Mouse (Mus musculus): Measurements from ENCODE around the gene R3hdm2. TPM values are rescaled to one million over a fixed set of nuclear protein-coding genes. Genes with fewer than 3 reads are reported as not detected.

R3hdm2 gene
- polyA plus RNA-seq, 1 experiment from 2014 or later = 33.3 TPM

DNA sequence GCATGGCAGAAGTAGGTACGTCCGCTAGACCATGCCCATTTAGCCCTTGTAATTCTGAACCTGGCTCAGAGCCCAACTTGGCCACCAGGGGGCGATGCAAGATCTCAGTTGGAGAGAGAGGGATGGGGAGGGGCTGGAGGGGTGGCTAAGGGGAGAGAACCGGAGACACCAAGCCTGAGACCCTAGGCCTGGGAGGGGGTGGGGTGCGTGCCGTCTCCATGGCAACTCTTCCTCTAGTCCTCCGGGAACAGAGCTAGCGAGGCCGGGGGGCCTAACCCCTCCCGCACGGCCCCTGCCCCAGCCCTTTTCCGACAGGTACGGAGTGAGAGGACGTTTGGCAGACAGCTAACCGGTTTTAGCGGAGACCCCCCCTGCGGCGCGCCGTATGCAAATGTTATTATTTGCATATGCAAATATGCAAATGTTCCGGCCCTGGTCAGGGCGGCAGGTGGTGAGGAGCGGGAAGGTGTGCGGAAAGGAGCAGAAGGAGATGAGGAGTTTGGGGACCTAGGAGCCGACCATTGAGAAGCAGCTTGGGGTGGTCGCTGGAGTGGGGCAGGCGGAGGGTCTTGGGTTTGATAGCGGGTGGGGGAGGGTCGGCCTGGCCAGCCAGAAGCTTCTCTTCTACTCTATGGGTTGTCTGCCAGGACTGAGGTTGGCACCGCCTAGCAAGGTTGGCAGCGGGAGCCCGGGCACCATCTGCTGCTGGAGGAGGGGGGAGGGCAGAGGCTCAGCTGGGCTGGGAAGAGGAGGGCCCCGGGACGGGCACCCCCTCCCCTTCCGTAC, 129.1 kb downstream of the R3hdm2 start:
- no peaks in the 10 kb centered on the region for H3K9me3 ChIP-seq
- peaks cover 28% of the 10 kb centered on the region for H3K27me3 ChIP-seq
- H3K4me3 ChIP-seq = peak overlapping the region; percentile 41
- H3K4me2 ChIP-seq = peak overlapping the region; percentile 83
- H3K4me1 ChIP-seq (replicated peaks) = peaks cover 66% of the 10 kb centered on the region
- WGBS = 1% methylated on average over 35 of the region's 35 CpGs
- H3K36me3 ChIP-seq = peaks cover 9% of the 10 kb centered on the region
- peak overlapping the region; percentile 99 for H3K27ac ChIP-seq (replicated peaks)
- peak; percentile 73 for ATAC-seq (ENCODE audit: low read depth)
- H3K9ac ChIP-seq = peak overlapping the region; percentile 81

DNA sequence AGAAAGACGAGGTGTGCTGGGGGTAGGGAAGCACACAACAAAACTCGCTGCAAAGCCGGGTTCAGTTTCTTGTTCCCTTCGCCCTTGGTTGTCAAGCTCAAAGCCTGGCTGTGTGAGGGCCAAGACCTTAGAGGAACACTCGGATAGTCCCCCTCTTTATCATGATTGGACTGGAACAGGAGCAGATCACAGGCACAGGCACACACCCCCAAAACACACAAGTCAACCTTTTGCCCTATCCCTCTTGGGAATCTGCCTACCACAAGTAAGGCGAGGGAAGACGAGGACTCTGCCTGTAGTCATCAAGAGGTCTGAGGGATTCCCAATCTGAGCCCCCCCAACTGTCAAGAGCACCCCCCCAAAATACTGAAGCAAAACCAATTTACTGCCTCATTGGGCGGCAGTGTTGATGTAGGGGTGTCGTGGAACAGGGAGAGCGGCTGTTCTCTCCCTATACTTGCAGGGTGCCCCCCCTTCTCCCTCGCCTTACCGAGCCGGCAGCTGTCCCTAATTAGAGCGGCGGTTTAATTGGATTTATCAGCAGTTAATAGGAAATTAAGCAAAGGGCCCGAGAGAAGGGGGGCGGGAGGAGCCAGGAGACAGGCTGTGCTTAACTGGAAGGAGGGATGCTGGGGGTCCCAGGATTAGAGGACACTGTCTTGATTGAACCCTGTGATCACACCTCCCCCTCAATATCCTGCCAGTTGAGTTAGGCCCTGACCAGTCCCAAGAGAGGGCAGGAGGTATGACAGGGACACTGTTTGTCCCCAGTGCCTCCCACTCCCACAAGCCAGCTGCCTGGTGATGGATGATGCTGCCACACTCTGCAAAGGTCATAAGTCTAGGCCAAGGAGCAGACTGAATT, 129.9 kb downstream of the R3hdm2 start:
- H3K4me1 ChIP-seq (replicated peaks) = peaks cover 74% of the 10 kb centered on the region
- H3K27me3 ChIP-seq = peaks cover 36% of the 10 kb centered on the region
- peak; percentile 16 for ATAC-seq (ENCODE audit: low read depth)
- H3K36me3 ChIP-seq = peaks cover 5% of the 10 kb centered on the region; the same call in 1 of the 2 replicates
- peak overlapping the region; percentile 83 for H3K4me2 ChIP-seq
- H3K9me3 ChIP-seq = no peaks in the 10 kb centered on the region
- H3K27ac ChIP-seq (replicated peaks) = peak overlapping the region; percentile 99
- peak overlapping the region; percentile 81 for H3K9ac ChIP-seq
- peak overlapping the region; percentile 42 for H3K4me3 ChIP-seq
- 2% methylated on average over 17 of the region's 17 CpGs for WGBS

DNA sequence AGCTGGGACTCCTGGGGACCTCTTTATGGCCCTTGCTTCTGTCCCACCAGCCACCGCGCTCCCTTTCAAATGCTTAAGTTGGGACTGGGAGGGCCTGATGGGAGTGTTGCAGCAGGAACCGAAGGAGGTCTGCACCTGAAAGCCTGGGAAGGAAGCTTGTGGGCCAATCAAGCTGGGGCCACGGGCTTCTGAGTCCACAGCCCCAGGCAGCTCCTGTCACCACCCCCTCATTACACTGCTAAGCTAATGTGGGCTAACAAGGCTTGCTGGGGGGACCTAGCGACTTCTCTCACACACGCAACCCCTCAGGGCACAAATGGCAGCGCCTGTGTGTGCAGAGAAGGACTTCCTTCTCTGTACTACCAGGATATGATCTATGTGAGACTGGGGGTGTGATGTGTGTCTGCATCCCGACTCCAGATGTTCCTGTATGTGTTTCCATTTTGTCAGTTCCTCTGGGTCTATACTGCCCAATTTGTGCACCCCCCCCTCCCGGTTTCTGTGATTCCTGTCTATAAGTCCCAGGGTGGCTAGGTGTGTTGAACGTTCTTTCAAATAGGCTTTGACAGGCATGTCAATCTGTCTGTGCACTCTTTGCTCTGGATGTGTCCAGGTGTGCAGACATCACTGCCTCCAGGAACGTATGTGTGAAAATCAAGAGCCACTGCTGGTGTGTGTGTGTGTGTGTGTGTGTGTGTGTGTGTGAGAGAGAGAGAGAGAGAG, 130.9 kb downstream of the R3hdm2 start:
- no peaks in the 10 kb centered on the region for H3K9me3 ChIP-seq
- peaks cover 84% of the 10 kb centered on the region for H3K4me1 ChIP-seq (replicated peaks)
- no peaks in the 10 kb centered on the region for H3K36me3 ChIP-seq
- peaks cover 46% of the 10 kb centered on the region for H3K27me3 ChIP-seq
- H3K4me2 ChIP-seq = peak overlapping the region; percentile 83
- H3K4me3 ChIP-seq = peak overlapping the region; percentile 42
- WGBS = 5% methylated on average over 11 of the region's 11 CpGs
- peak overlapping the region; percentile 99 for H3K27ac ChIP-seq (replicated peaks)
- no peak for ATAC-seq (ENCODE audit: low read depth)
- H3K9ac ChIP-seq = peak overlapping the region; percentile 81

DNA sequence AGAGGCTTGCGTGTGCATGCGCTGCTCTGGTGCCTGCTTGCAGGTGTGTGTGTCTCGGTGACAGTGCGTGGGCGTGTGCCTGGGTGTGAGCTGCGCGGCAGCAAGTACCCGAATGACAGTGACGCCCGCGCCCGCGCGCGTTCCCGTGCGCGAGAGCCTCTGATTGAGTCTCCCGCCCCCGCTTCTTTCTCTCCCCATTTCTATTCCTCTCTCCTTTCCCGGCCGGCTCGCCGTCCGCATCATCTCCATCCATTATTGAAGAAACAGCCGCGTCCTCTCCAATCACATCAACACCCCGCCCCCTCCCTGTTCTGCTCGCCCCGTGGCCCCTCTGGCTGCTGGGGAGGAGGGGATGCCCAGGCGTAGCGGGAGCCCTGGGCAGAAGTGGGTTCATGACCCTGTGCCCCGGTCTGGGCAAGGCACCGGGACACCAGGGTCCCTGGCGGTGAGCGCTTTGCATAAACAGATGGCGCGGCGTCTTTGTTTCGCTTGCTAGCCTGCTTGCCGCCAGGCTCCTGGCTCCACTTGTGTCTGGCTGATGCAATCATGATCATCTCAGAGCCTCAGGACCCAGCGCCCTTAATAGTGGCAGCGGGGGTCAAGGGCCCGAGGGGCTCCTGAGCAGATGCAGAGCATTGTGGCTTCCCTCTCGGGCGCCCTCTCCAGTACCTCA, 131.6 kb downstream of the R3hdm2 start:
- Histone ChIP-seq H3K4me3 (peak overlapping the region; percentile 42), H3K27me3 (peaks cover 48% of the 10 kb centered on the region)

DNA sequence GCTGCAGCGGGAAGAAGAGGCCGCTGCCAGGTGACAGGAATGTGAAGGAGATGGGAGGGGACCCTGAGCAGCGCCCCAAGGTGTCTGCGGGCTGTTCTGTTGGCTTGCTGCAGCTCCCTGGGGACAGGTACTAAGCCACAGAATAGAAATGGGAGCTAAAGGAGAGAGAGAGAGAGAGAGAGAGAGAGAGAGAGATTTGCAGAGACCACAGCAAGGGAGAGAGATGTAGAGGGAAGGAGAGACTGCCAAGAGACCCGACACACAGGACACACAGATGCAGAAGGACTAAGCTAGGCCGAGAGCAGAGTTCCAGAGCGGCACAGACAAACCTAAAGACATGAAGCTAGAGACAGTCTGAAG, 132.2 kb downstream of the R3hdm2 start:
- no peaks in the 10 kb centered on the region for H3K9me3 ChIP-seq
- H3K4me2 ChIP-seq = peak overlapping the region; percentile 83
- H3K27me3 ChIP-seq = peaks cover 48% of the 10 kb centered on the region
- no peak for ATAC-seq (ENCODE audit: low read depth)
- H3K27ac ChIP-seq (replicated peaks) = peak overlapping the region; percentile 99
- peak overlapping the region; percentile 81 for H3K9ac ChIP-seq
- 7% methylated on average over 7 of the region's 7 CpGs for WGBS
- H3K36me3 ChIP-seq = no peaks in the 10 kb centered on the region
- H3K4me1 ChIP-seq (replicated peaks) = peaks cover 96% of the 10 kb centered on the region
- H3K4me3 ChIP-seq = peak overlapping the region; percentile 42

More for the DNA sequence above, 131.6 kb downstream of the R3hdm2 start:
- Histone ChIP-seq H3K9me3 (no peaks in the 10 kb centered on the region), H3K9ac (peak overlapping the region; percentile 81), H3K4me1 (replicated peaks) (peaks cover 91% of the 10 kb centered on the region), H3K36me3 (no peaks in the 10 kb centered on the region), H3K27ac (replicated peaks) (peak overlapping the region; percentile 99), H3K4me2 (peak overlapping the region; percentile 83)
- WGBS = under 1% methylated on average over 43 of the region's 46 CpGs
- 0 out of 2 replicates have a peak, but pooled peaks have one; percentile 1 for ATAC-seq (ENCODE audit: low read depth)

DNA sequence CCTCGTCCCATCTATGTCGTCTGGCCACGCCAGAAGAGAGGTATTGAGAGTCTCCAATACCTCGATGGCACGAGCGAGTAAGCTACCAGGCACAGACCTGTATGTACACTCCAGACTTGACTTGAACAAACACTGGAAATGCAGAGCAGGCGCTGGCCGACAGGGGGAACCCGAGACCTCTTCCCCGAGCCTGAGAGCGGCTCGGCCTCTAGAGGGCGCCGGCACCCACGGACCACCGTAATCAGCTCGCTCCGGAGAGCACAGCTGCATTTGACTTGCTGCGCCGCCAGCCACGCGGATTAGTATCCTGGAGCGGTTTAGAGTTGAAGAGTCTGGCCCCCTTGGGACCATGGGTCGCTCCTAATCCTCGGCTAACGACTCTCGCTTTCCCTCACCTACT, 132.7 kb downstream of the R3hdm2 start:
- Histone ChIP-seq H3K27me3 (peaks cover 51% of the 10 kb centered on the region), H3K4me2 (peak overlapping the region; percentile 83), H3K27ac (replicated peaks) (peak overlapping the region; percentile 99), H3K9ac (peak overlapping the region; percentile 81), H3K9me3 (no peaks in the 10 kb centered on the region), H3K4me3 (peak overlapping the region; percentile 42; the same call in 1 of the 2 replicates), H3K4me1 (replicated peaks) (peaks cover 97% of the 10 kb centered on the region), H3K36me3 (peaks cover 3% of the 10 kb centered on the region)
- peak; percentile 15; the same call in 1 of the 2 replicates for ATAC-seq (ENCODE audit: low read depth)
- under 1% methylated on average over 27 of the region's 27 CpGs for WGBS

DNA sequence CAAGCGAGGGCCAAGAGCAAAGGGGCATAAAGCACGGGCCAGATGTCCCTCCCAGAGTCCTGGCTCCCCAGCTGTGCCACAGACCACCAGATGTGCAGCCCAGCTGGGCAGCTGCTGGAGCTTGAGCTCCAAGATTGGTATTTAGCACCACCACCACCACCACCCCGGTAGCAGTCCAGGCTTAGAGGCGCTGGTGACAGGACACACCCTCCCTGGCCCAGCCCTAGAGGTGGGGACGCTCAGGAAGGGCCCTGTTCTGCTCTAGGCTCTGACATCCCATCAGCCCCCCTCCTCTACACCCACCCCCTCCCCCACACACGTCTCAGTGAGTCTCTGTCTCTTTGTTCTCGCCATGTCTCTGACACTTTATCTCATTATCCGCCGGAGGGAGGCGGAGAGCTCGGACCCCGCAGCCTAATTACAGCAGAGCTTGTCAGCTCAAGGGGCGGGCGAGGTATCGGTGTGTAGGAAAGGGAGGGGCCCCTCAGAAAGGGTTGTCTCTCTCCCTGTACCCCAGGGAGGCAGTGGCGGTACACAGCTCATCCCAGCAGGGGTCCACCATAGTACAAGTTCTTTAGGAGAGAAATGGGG, 133.5 kb downstream of the R3hdm2 start:
- no peak for ATAC-seq (ENCODE audit: low read depth)
- Histone ChIP-seq H3K4me2 (peak overlapping the region; percentile 83), H3K4me1 (replicated peaks) (peaks cover 95% of the 10 kb centered on the region), H3K27ac (replicated peaks) (peak overlapping the region; percentile 99), H3K9ac (peak overlapping the region; percentile 59), H3K36me3 (peaks cover 11% of the 10 kb centered on the region), H3K9me3 (no peaks in the 10 kb centered on the region), H3K4me3 (no peak overlapping the region), H3K27me3 (peaks cover 57% of the 10 kb centered on the region)
- under 1% methylated on average over 16 of the region's 16 CpGs for WGBS

DNA sequence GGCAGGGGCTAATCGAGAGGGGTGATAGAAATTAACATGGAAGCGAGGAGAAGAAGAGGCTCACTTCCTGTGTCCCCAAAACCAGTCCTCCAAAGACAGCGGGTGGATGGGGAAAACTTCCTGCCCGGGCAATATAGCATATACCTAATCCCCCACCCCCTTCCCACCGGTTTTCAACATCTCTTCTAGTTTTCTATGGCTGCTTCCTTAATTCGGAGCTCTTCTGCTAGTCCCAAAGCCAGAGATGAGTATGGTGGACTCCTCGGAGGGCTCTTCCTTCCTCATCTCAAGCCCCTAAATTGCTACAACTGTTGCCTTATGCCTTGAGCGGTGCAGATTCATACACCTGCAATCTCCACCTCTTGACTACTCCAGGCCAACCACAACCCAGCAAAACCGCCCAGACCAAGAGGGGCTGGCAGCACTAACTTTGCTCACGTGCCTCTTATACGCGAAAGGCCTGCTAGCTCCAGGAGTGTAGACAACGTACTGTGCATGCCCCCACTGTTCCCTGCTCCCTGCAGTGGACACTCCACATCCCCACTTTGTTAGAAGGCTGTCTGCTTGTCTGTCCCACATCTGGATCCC, 134.1 kb downstream of the R3hdm2 start:
- Histone ChIP-seq H3K9me3 (no peaks in the 10 kb centered on the region), H3K27ac (replicated peaks) (peak overlapping the region; percentile 99), H3K4me1 (replicated peaks) (peaks cover 88% of the 10 kb centered on the region), H3K27me3 (peaks cover 57% of the 10 kb centered on the region), H3K4me2 (peak overlapping the region; percentile 83), H3K9ac (0 out of 2 replicates have a peak overlapping the region, but pooled peaks have one; percentile 59), H3K4me3 (no peak overlapping the region), H3K36me3 (peaks cover 15% of the 10 kb centered on the region)
- WGBS = 11% methylated on average over 13 of the region's 13 CpGs
- ATAC-seq (ENCODE audit: low read depth) = no peak

DNA sequence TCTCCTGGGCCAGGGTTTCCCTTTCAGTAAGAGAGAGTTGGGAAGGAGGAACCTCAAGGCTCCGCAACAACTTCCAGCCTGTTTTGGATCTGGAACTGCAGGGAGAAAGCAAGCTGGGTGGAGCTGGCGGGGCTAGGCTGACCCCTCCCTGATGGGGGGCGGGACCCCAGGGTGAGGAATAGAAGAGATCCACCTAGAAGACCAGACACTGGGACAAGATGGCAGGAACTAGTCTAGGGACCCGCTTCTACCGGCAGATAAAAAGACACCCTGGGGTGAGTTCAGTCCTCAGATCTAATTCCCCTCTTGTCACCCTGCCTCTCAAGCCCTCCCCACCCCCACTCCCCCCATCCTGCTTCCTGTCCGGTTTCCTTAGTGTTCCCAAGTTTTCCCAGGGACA, 134.6 kb downstream of the R3hdm2 start, which contains the start of gene Ndufa4l2:
TSS of gene Ndufa4l2 (plus strand) at position 204 of the 400 bp plus-strand sequence.
- Histone ChIP-seq H3K4me2 (peak within 1 kb of the TSS; percentile 83), H3K4me1 (replicated peaks) (peaks cover 83% of the 10 kb centered on the region), H3K4me3 (no peak within 1 kb of the TSS), H3K9ac (peak within 1 kb of the TSS; percentile 59), H3K27me3 (peaks cover 57% of the 10 kb centered on the region), H3K27ac (replicated peaks) (peak within 1 kb of the TSS; percentile 99), H3K9me3 (no peaks in the 10 kb centered on the region), H3K36me3 (peaks cover 17% of the 10 kb centered on the region)
- 17% methylated on average over 6 of the region's 6 CpGs for WGBS
- no peak for ATAC-seq (ENCODE audit: low read depth)

DNA sequence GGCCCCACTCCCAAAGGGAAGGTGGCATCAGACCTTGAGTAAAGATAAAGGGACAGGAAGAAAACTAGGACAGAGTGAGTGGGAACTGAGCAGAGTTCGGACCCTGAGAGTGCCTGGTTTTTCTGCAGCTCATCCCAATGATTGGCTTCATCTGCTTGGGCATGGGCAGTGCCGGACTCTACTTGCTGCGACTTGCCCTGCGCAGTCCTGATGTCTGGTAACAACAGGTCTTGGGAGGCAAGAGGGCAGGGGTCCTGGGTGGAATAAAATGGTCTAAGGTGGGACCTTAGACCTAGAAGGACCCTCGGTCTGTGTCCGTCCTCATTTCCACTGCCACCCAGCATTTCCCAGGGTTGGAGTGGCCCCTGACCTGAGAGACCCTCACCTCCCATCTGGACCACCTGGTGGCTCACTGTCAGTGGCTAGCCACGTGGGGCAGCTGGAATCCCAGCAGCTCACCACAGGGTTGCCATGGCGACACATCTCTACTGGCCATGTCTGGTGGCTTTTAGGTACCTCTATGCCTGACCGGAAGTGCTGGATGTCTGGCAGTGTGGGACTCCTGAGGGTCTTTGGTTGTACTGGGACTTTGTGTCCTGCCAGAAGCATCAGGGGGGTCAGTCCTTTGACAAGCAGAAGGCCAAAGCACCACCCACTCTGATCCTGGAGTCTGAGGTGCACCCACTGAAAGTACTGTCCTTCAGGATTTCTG, 135.3 kb downstream of the R3hdm2 start:
- Histone ChIP-seq H3K4me3 (no peak overlapping the region), H3K9me3 (no peaks in the 10 kb centered on the region), H3K9ac (no peak overlapping the region), H3K4me2 (peak overlapping the region; percentile 39; the same call in 1 of the 2 replicates), H3K27me3 (peaks cover 52% of the 10 kb centered on the region), H3K4me1 (replicated peaks) (peaks cover 79% of the 10 kb centered on the region), H3K27ac (replicated peaks) (no peak overlapping the region), H3K36me3 (peaks cover 22% of the 10 kb centered on the region)
- ATAC-seq (ENCODE audit: low read depth) = no peak
- 26% methylated on average over 9 of the region's 9 CpGs for WGBS
